Mouse (Mus musculus) c-Kit-positive CD71-positive TER-119-negative erythroid progenitor cells, embryonic 14.5 days (primary cell): Measurements from ENCODE around the gene Helb.
"Not testable (repeated sequence)": the region's sequence is repeated elsewhere in the genome, so short reads cannot be mapped to it uniquely, and the experiment has no call there.

Experiments used
- DNase-seq: peaks from one replicate; pipeline ENCODE4 v3.0.0-alpha.2; 2013; ENCODE audit warnings: low read depth

Gene Helb

DNA sequence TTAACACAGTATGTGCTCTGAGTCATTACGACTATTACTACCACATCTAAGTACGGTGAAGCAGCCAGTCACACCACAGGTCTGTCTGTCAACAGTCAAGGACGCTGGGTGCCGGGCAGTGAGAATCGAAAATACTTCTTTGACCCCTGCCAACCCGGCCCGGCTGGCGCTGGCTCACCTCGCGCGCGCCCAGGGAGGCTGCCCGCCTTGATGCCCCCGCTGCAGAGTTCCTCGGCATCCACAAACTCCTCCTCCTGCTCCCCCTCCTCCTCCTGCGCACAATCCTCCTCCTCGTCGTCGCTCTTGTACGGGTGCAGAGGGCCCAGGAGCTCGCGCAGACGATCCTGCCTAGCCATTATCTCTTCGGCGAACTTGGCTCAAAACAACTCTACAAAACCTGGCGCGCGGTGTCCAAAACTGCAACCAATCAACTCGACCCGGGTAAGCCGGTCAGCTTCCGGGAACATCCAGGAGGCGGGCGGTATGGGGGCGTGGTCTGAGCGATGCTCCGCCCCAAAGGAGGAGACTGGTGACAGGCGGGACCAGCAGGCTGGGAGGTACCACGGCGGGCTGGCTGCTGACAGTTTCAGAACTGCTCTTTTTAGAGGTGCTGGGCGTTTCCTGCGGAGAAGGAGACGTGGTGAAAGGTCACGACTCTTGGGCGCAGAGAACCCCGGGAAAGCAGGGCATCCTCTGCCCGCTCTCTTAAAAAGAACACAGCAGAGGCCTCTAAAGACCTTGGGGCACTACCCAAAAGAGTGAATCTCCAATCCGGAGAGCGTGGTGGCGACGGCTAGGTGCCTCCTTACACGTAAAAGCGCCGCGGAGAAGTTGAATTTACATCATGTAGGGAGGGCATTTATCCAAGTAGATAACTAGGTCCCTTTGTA, at the start of gene Helb:
TSS of gene Helb (minus strand) at position 481 of the 890 bp plus-strand sequence.
- DNase-seq: peak; percentile 95

DNA sequence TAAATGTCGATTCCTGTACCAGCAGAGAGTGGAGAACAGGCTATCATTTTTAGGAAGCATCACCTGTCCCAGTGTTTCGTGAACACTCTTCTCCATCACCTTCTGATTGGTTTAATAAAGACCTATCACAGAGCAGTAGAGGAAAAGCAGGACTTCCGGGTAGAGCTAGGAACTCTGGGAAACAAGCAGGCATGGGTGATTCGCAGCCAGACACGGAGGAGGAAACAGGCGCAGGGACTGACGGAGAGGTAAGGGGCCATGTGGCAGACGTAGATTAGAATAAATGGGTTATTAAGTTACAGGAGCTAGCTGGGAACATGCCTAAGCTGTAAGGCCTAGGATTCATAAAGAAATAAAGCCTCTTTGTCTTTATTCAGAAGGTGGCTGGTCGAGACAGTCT, 47.7 kb upstream of the Helb start:
- no peak for DNase-seq

DNA sequence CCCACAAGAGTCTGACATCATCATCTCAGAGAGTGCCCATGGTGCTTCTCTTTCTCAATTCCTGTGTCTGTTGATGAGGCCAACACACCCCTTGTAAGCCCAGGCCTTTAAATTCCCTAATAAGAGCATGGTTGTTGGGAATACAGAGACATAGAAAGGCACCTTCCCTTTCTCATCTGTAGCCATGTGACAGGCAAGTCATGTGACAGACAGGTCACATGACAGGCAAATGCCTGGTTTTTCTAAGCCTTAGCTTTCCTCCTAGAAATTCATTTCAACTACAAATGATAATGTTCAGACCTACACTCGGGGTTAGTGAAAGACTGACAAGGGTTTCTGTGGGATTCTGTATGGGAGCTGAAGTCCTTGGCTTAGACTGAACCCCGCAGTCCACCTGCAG, 41.1 kb upstream of the Helb start:
- no peak for DNase-seq

DNA sequence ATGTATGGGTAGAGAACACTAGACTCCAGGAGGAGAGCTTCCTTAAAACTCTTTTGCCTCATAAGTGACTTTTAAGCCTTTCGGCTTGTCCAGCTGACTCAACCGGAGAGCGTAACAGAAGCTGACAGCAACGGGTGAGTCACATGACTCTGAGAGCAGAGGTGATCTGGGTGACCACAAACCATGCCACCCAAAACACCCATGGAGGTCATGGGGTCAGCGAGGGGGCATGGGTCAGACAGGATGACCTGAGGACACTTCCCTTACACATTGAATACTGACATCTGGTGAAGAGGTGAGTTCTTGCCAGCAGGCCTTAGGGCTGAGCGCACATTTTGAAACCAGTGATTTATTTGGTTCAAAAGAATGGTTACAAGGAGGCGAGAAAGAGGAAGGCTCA, 38.9 kb upstream of the Helb start:
- DNase-seq: no peak

DNA sequence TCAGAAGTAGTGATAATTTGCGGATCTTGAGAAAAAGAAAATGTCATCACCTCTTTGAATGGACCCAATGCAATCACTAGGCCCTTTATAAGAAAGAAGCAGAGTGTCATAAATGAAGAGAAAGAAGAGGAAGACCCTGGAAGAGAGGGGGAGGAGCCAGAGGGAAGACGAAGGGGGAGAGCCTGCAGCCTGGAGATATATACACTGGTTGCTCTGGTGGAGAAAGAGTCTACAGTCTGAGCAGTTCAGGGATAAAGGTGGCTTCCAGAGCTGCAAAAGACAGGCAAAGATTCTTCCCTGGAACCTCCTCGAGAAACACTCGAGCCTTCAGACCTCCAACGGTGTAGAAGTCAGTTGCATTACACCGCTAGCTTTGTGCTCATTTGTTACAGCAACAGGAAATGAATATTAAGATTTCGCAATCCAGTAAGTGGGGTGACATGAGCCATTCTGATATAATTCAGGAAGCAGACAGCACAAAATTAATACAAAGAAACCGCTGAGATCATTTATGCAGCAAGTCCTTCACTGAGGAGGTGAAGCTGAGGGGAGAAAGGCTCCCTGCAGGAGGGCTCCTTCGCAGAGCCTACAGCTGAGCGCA, 28.2 kb upstream of the Helb start:
- no peak for DNase-seq

DNA sequence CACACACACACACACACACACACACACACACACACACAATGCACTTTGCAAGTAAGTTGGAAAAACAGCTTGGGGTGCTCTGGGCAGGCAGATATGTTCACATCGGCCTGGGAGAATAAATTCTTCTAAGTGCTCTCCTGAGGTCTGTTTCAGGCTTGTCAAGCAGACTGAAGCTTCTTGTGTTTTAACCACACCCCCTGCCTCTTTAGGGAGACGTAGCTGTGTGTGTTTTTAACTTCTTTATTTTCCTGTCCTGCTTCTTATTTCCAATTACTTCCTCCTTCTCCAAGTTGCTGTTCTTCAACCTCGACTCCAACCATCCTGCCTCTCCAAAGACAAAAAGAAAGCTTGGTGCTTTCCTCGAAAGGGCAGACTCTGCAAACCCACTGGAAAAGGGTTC, 27.4 kb upstream of the Helb start:
- no peak for DNase-seq

DNA sequence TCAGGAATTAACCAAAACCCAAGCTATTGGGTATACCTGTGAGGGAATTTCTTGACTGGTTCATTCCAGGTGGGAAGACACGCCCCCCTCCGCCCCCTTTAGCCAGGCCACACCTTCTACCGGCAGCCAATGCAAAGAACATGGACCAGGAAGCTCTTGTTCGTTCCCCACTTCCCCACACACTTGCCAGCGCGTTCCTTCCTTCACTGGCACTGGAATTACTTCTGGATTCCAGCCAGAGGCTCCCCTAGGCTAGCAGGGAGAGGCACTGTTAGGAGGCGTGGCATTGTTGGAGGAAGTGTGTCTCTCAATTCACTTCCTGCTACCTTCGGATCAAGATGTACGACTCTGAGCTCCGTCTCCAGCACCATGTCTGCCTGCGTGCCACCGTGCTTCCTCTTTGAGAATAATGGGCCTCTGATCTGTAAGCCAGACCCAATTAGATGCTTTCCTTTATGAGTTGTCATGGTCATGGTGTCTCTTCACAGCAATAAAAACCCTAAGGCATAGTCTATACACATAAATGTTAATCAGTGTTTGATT, 23.3 kb upstream of the Helb start:
- DNase-seq: no peak

DNA sequence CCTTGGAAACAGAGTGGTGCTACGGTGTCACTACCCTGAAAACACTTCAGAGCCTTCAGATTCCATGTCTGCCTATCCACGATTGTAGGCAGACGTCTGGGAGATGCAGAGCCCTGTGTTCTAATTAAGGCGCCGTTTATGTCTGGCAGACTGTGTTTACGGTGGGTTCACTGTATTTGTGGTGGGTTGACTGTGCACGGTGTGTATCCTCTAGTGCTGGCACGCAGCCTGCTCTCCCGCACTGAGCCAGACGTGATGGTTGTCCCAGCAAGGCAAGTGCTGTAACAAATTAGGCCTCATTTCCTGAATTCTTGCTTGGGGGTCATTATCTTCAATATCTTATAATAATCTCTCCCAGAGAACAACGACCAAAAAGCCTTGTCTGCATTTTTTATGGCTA, 20.9 kb upstream of the Helb start:
- no peak for DNase-seq

DNA sequence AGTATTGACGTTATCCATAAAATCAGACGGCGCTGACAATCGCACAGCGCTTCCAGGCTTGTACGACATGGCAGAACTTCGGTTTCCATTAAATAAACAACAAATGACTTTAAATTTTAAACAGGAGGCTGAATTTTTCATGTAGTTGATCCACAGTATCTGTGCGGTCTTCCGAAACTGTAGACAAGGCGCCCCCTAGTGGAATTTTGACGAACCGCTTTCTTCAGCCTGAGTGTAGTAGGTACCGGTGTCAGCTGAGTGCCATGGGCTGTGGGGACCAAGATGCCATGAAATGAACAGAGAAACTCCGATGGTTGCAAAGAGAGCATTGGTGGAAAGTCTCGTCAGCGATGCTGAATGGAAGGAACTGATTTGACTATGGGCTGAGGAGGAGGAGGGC, 17.8 kb upstream of the Helb start:
- DNase-seq: peak; percentile 37

DNA sequence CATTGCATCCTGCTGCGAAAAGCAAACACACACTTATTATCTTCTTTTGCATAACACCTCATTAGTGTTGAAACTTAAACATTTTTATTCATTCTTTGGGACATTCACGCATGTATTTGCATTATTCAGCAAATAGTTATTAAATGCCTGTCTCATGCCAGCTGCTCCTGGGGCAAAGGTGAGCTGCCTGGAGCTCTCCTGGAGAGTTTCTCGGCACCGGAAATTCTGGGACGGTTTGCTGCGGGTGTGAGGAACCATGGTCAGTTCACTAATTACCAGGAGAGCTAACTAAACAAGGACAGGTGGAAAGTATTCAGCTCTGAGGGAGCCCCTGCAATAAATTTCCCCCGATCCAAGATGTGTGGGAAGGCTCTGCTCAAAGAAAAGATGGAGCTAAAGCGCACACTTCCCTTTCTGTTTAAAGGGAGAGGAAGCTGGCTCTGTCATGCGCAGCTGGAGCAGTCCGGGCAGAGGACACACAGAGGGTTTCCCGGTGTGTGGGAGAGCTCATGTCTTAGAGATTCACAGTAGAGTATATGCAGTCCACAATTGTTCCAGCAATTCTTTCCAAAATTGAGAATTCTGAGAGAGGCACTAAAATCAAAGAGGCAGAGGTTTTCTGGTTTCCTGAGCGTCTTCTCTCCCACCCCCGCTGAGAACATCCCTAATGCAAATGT, 16.0 kb upstream of the Helb start:
- no peak for DNase-seq

DNA sequence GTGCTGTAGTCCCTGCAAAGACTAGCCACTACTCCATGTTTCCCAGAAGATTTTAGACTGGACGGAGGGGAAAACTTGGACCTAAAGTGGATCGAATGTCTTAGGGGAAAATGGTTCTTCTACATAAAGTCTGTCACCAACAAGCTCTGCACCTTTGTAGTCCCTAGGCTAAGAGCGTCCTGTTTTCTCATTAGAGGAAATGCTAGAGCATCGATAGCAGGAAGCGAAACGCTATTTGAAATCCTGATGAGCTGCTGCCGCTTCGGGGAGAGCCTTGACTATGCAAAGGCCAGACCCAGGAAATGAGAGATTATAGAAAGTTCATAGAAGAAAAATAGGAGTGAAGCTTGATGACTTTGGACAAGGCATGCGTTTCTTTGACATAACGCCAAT, 12.7 kb upstream of the Helb start:
- no peak for DNase-seq

DNA sequence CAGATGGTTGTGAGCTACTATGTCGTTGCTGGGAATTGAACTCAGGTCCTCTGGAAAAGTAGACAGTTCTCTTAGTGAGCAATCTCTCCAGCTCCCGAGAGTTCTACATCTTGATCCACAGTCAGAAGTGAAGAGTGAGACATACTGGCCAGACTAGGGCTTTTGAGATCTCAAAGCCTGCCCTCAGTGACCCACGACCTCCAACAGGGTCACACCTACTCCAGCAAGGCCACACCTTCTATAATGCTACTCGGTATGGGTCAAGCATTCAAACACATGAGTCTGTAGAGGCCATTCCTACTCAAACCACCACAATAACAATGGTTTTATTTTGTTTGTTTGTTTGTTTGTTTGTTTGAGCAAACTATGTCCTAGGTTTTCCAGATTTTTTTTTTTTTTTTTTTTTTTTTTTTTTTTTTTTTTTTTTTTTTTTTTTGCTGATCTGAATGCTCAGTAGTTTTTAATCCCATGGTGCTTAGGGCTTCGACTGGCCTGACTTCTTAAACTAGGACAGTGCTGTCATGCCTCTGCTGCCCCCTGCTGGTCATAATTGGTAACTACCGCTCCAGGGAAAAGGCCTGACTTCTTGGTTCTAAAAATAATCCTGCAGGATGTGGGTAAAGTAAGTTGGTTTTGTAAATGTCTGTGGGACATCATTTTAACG, 12.1 kb upstream of the Helb start:
- peak; percentile 56 for DNase-seq

DNA sequence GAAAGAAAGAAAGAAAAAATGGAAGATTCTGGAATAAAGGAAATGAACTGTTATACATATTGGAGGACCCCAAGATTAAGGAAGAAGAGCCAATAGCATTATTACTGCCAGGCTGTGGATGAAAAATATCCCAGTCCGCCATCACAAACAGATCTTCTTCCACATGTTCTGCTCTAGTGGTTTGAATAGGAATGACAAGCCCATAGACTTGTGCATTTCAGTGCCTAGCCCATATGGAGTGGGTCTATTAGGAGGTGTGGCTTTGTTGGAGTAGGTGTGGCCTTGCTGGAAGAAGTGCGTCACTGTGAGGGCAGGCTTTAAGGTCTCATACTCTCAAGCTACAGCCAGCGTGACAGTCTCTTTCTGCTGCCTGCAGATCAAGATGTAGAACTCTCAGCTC, 10.9 kb upstream of the Helb start:
- DNase-seq: no peak

DNA sequence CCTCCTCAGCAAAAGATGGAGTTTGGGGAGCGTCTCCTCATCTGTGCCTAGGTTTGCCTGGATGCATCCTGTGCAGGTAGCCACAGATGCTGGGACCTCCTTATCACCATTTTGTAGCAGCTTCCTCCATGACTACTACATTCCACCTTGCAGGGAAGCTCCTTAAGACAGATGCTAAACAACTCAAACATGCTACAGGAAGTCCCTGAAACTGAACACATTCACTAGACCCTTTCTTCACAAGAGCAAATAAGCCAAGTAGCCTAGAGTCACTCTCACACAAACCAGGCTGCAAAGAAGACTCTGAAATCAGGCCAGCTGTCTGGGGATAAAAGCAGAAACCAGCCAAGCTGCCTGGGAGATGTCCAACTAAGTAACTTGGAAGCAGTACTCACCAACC, 2.5 kb upstream of the Helb start:
- no peak for DNase-seq

DNA sequence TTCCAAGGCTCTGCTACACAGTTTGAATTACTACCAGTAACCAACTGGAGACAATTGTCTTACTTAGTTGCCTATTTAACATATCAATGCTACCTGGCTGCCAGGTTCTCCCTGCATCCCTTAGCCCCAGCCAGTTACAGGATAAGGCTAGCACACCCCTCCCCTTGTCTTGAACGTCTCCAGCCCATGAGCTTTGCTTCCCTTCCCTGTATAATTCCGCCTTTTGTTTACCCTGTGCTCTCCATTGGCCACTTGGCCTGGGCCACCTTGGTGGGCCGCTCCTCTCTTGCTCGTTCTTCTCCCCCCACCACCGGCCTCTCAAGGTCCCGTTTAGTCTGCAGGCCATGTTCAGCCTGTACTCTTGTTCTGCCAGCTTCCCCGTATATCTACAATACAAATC, 1.7 kb upstream of the Helb start:
- DNase-seq: no peak

DNA sequence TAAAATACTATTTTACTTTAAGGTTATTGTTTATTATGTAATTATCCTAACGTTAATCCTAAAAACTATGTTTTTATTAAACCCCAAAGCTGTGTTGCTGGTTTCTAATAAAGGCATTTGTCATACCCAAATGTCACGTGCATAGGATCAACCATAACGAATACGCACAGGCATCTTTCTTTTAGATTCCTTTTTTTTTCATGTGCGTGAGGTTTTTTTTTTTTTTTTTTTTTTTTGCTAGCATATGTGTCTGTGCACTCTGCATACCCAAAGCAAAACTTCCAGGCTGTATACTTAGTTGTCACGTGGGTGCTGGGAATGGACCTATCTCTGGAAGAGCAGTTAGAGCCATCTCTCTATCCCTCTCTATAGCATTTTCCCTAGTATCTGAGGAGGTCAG, 1.2 kb upstream of the Helb start:
- DNase-seq: no peak

DNA sequence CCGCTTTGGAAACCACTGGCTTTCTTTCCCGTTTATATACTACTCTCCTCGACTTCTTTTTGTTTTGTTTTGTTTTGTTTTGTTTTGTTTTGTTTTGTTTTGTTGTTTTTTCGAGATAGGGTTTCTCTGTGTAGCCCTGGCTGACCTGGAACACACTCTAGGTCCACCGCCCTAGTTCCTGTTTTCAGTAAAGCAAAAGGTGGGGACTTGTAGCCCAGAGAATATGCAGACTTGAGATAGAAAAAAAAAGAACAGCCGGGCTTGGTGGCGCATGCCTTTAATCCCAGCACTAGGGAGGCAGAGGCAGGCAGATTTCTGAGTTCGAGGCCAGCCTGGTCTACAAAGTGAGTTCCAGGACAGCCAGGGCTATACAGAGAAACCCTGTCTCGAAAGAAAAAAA, 695 bp upstream of the Helb start:
- not testable (repeated sequence) for DNase-seq

DNA sequence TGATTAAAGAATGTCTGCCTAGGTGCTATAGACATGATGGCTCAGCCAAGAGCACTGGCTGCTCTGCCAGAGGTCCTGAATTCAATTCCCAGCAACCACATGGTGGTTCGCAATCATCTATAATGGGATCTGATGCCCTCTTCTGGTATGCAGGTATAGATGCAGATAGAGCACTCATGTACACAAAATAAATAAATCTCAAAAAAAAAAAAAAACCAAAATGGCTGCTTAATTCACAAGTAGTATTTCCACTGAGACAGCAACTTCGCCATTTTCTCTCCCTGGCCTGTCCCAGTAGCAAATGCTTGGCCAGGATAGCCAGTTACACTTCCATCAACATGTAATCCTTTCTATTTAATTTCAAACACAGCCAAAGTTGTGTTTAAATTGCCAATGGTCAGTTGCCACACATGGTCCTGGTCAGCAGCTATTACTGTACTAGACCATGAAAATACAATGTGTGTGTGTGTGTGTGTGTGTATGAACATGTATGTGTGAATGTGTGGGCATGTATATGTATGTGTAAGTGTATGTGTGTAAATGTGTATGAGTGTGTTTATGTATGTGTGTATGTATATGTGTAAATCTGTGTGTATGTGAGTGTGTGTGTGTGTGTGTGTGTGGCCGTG, 982 bp downstream of the Helb start:
- DNase-seq: peak; percentile 14

DNA sequence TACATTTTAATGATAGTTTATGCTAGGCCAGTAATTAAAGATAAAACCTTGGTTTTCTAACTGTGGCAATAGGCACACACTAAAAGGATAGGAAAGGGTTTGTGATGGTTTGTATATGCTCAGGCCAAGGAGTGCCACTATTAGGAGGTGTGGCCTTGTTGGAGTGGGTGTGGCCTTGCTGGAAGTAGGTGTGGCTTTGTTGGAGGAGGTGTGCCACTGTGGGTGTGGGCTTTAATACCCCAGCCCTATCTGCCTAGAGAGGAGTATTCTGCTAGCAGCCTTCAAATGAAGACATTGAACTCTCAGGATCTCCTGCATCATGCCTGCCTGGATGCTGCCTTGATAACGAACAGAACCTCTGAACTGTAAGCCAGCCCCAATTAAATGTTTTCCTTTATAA, 12.0 kb downstream of the Helb start:
- DNase-seq: no peak

DNA sequence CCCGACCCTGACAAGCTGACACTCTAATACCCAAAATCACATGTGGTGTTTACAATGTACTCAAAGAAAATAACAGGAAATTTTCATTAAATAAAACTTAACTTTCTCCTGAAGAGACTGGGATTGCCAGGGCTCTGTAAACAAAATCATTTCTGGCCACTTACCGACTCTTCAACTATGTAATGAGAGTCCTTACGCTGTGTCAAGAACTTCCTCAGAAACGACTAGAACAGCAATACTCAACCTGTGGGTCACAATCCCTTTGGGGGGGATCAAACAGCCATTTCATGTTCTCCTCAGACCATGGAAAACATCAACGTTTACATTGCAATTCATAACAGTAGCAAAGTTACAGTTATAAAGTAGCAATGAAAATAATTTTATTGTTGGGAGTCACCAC, 15.2 kb downstream of the Helb start:
- DNase-seq: no peak

DNA sequence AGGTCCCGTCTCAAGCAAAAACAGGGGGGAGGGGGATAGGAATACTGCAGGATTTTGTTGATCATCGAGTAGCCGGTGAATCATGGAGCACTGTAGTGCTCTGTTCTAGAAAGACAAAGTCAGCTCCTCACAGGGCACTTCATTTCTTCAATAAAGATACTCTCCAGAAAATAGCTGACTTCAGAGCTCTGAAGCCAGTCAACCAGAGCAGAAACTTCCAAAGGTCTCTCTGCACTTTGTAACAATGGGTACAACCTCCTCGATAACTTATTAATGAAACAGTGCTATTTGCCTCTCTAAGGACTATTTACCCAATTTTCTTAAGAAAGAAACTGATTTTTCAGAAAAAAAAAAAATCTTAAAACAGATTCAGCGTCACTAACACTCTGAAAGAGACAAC, 17.1 kb downstream of the Helb start:
- no peak for DNase-seq

DNA sequence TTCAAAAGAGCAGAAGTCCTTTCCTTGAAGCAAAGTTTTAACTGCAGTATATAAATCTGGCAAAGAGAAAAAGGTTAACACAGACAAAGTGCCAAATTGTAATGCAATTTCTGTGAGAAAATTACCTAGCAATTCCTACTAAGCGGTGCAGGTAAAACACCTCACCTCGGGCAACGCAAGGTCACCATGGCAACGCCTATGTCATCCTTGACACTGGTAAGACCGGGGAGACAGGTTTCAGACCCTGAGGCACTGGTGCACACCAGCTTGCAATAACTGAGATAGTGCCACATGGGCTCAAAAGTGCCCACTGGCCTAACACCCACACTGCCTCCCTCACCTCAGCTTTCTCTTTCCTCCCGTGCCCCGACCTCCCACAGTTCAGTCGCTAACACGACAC, 17.7 kb downstream of the Helb start:
- DNase-seq: no peak
